Mouse (Mus musculus) NIH3T3 (cell line): ENCODE measurements around the gene Isoc2a.
A peak's percentile ranks its signal among the peaks of the same experiment; 100 is the strongest.
"Not testable (repeated sequence)": the region's sequence is repeated elsewhere in the genome, so short reads cannot be mapped to it uniquely, and the experiment has no call there.

Source experiments
- DNase-seq: peaks from one replicate; pipeline ENCODE4 v3.0.0-alpha.2; 2012; ENCODE audit warnings: low read depth

The Isoc2a gene

GRCm38 (mm10) chr7:4865090-4865489 lies 11.9 kb upstream of the Isoc2a start:
- DNase-seq: peak; percentile 60

- DNase-seq: peak; percentile 92
Measured at GRCm38 (mm10) chr7:4865579-4866493, 11.1 kb upstream of the Isoc2a start.

GRCm38 (mm10) chr7:4866631-4867180 lies 10.2 kb upstream of the Isoc2a start:
- no peak for DNase-seq

GRCm38 (mm10) chr7:4870133-4870532 lies 6.8 kb upstream of the Isoc2a start, which contains the start of gene Isoc2b:
TSS of gene Isoc2b (minus strand) at chr7:4870258.
- DNase-seq: peak; percentile 32

- no peak for DNase-seq
Measured at GRCm38 (mm10) chr7:4877226-4877625, 273 bp downstream of the Isoc2a start.

GRCm38 (mm10) chr7:4878186-4878585 lies 1.2 kb downstream of the Isoc2a start:
- peak; percentile 49 for DNase-seq

- DNase-seq: not testable (repeated sequence)
Measured at GRCm38 (mm10) chr7:4879036-4879435, 2.1 kb downstream of the Isoc2a start.

- peak; percentile 62 for DNase-seq
Measured at GRCm38 (mm10) chr7:4886680-4887079, 9.7 kb downstream of the Isoc2a start.

- DNase-seq: no peak
Measured at GRCm38 (mm10) chr7:4895186-4895585, 18.2 kb downstream of the Isoc2a start.

GRCm38 (mm10) chr7:4898851-4899648 lies 22.1 kb downstream of the Isoc2a start:
- DNase-seq: no peak

- DNase-seq: no peak
Measured at GRCm38 (mm10) chr7:4899649-4900522, 22.9 kb downstream of the Isoc2a start.

GRCm38 (mm10) chr7:4900523-4900851 lies 23.5 kb downstream of the Isoc2a start:
- DNase-seq: no peak

- peak; percentile 41 for DNase-seq
Measured at GRCm38 (mm10) chr7:4901171-4901570, 24.2 kb downstream of the Isoc2a start.

GRCm38 (mm10) chr7:4902404-4902803 lies 25.5 kb downstream of the Isoc2a start:
- no peak for DNase-seq

- DNase-seq: no peak
Measured at GRCm38 (mm10) chr7:4906466-4906950, 29.6 kb downstream of the Isoc2a start, which contains the start of gene Gm36210. TSS of gene Gm36210 (minus strand) at chr7:4906516.

- DNase-seq: peak; percentile 82
Measured at GRCm38 (mm10) chr7:4911561-4911960, 34.6 kb downstream of the Isoc2a start.

- no peak for DNase-seq
Measured at GRCm38 (mm10) chr7:4912248-4912647, 35.3 kb downstream of the Isoc2a start.

- DNase-seq: peak; percentile 96
Measured at GRCm38 (mm10) chr7:4915007-4915665, 38.2 kb downstream of the Isoc2a start, which contains the start of gene Zfp628. TSS of gene Zfp628 (plus strand) at chr7:4915217.

GRCm38 (mm10) chr7:4915669-4916416 lies 38.9 kb downstream of the Isoc2a start:
- no peak for DNase-seq

GRCm38 (mm10) chr7:4917494-4917893 lies 40.5 kb downstream of the Isoc2a start:
- no peak for DNase-seq
